Mouse (Mus musculus) cerebellum, adult 8-10 months (tissue): ENCODE data around the gene Aagab.

Experiments
- DNase-seq: peaks from one replicate; pipeline ENCODE4 v3.0.0; 2022

Aagab gene

GRCm38 (mm10) chr9:63602043-63602939, at the start of gene Aagab, which contains the start of gene Iqch:
Gene Aagab (plus strand): TSS chr9:63602660.
Gene Iqch (minus strand): TSS chr9:63602493.
- peak; percentile 97 for DNase-seq

- DNase-seq = no peak
Observed at GRCm38 (mm10) chr9:63553628-63554027, 48.8 kb upstream of the Aagab start.

GRCm38 (mm10) chr9:63555460-63555990, 46.9 kb upstream of the Aagab start:
- DNase-seq = no peak

GRCm38 (mm10) chr9:63556316-63556715, 46.1 kb upstream of the Aagab start:
- no peak for DNase-seq

GRCm38 (mm10) chr9:63556933-63557332, 45.5 kb upstream of the Aagab start:
- DNase-seq = no peak

GRCm38 (mm10) chr9:63561931-63562330, 40.5 kb upstream of the Aagab start:
- peak; percentile 25 for DNase-seq

- no peak for DNase-seq
Observed at GRCm38 (mm10) chr9:63563436-63563835, 39.0 kb upstream of the Aagab start.

- DNase-seq = no peak
Observed at GRCm38 (mm10) chr9:63568314-63568713, 34.1 kb upstream of the Aagab start.

GRCm38 (mm10) chr9:63568808-63569207, 33.7 kb upstream of the Aagab start:
- no peak for DNase-seq

GRCm38 (mm10) chr9:63571895-63572294, 30.6 kb upstream of the Aagab start:
- no peak for DNase-seq

- DNase-seq = no peak
Observed at GRCm38 (mm10) chr9:63572874-63573273, 29.6 kb upstream of the Aagab start.

GRCm38 (mm10) chr9:63577469-63577868, 25.0 kb upstream of the Aagab start:
- no peak for DNase-seq

GRCm38 (mm10) chr9:63579644-63580043, 22.8 kb upstream of the Aagab start:
- no peak for DNase-seq

- DNase-seq = no peak
Observed at GRCm38 (mm10) chr9:63580046-63580445, 22.4 kb upstream of the Aagab start.

GRCm38 (mm10) chr9:63581778-63582177, 20.7 kb upstream of the Aagab start:
- no peak for DNase-seq

- no peak for DNase-seq
Observed at GRCm38 (mm10) chr9:63585251-63585650, 17.2 kb upstream of the Aagab start.

- DNase-seq = no peak
Observed at GRCm38 (mm10) chr9:63589209-63589608, 13.3 kb upstream of the Aagab start.

- DNase-seq = no peak
Observed at GRCm38 (mm10) chr9:63590592-63590991, 11.9 kb upstream of the Aagab start.

- no peak for DNase-seq
Observed at GRCm38 (mm10) chr9:63591661-63592256, 10.7 kb upstream of the Aagab start.

GRCm38 (mm10) chr9:63595032-63595431, 7.4 kb upstream of the Aagab start:
- no peak for DNase-seq

- no peak for DNase-seq
Observed at GRCm38 (mm10) chr9:63595652-63596051, 6.8 kb upstream of the Aagab start.

- DNase-seq = no peak
Observed at GRCm38 (mm10) chr9:63596660-63597059, 5.8 kb upstream of the Aagab start.

GRCm38 (mm10) chr9:63603849-63604248, 1.4 kb downstream of the Aagab start:
- no peak for DNase-seq

GRCm38 (mm10) chr9:63606594-63606993, 4.1 kb downstream of the Aagab start:
- no peak for DNase-seq
